Mouse (Mus musculus): ENCODE measurements around the gene Olfr6. TPM values are rescaled to one million over a fixed set of nuclear protein-coding genes. Genes with fewer than 3 reads are reported as not detected.
"Not testable (repeated sequence)": the region's sequence is repeated elsewhere in the genome, so short reads cannot be mapped to it uniquely, and the experiment has no call there.

The Olfr6 gene
- polyA plus RNA-seq, 1 experiment, result not detected

GRCm38 (mm10) chr7:106932119-106932518, 31.6 kb downstream of the Olfr6 start, which contains the start of gene Olfr709-ps1:
Olfr709-ps1 (minus strand) TSS chr7:106932219.
- no peak within 1 kb of the TSS for H3K4me3 ChIP-seq (ENCODE audit: control insufficient read depth, low read depth, low read length)
- no peaks in the 10 kb centered on the region for H3K4me1 ChIP-seq (ENCODE audit: control insufficient read depth, insufficient read depth, low read length)
- H3K36me3 ChIP-seq (ENCODE audit: control insufficient read depth, insufficient read depth, low read length), result no peaks in the 10 kb centered on the region
- no peaks in the 10 kb centered on the region for H3K27me3 ChIP-seq (ENCODE audit: control insufficient read depth, insufficient read depth, low read length)
- H3K27ac ChIP-seq (ENCODE audit: control insufficient read depth, insufficient read depth, low read depth, low read length), result no peak within 1 kb of the TSS
- no peak for TF ChIP-seq POLR2A (IDR thresholded peaks at IDR 0.05; ENCODE audit: control insufficient read depth, low read depth, low read length)
- TF ChIP-seq CTCF (IDR thresholded peaks at IDR 0.05; ENCODE audit: control insufficient read depth, insufficient read depth, insufficient replicate concordance, low read depth, low read length), result no peak

GRCm38 (mm10) chr7:106920961-106921360, 42.8 kb downstream of the Olfr6 start:
- not testable (repeated sequence) for H3K4me3 ChIP-seq (ENCODE audit: control insufficient read depth, low read depth, low read length); H3K27me3 ChIP-seq (ENCODE audit: control insufficient read depth, insufficient read depth, low read length); H3K36me3 ChIP-seq (ENCODE audit: control insufficient read depth, insufficient read depth, low read length); H3K4me1 ChIP-seq (ENCODE audit: control insufficient read depth, insufficient read depth, low read length); H3K27ac ChIP-seq (ENCODE audit: control insufficient read depth, insufficient read depth, low read depth, low read length)

- TF ChIP-seq CTCF (IDR thresholded peaks at IDR 0.05; ENCODE audit: control insufficient read depth, insufficient read depth, insufficient replicate concordance, low read depth, low read length), result no peak
- no peak for TF ChIP-seq POLR2A (IDR thresholded peaks at IDR 0.05; ENCODE audit: control insufficient read depth, low read depth, low read length)
- Histone ChIP-seq H3K27me3 (ENCODE audit: control insufficient read depth, insufficient read depth, low read length) (no peaks in the 10 kb centered on the region), H3K4me1 (ENCODE audit: control insufficient read depth, insufficient read depth, low read length) (no peaks in the 10 kb centered on the region), H3K27ac (ENCODE audit: control insufficient read depth, insufficient read depth, low read depth, low read length) (no peak within 1 kb of the TSS), H3K4me3 (ENCODE audit: control insufficient read depth, low read depth, low read length) (no peak within 1 kb of the TSS), H3K36me3 (ENCODE audit: control insufficient read depth, insufficient read depth, low read length) (no peaks in the 10 kb centered on the region)
Measured at GRCm38 (mm10) chr7:106907676-106908075, 56.1 kb downstream of the Olfr6 start, which contains the start of gene Olfr1532-ps1. Olfr1532-ps1 (plus strand) TSS chr7:106908001.

Other genes with a start within 250 kb of the Olfr6 start
- not detected in 2 replicates for gene Olfr695, start 247.5 kb downstream of the Olfr6 start, polyA plus RNA-seq (2012; rRNA removed)
- 2.0 and 2.3 TPM in 2 replicates for gene Olfr697, start 221.5 kb downstream of the Olfr6 start, polyA plus RNA-seq (2012; rRNA removed)
- gene Olfr698, start 208.5 kb downstream of the Olfr6 start, polyA plus RNA-seq (2012; rRNA removed), result 0.11 TPM in 1 of 2 replicates, not detected in the other
- 0.04 TPM in 1 of 2 replicates, not detected in the other for gene Olfr699, start 170.7 kb downstream of the Olfr6 start, polyA plus RNA-seq (2012; rRNA removed)
- gene Olfr700, start 155.1 kb downstream of the Olfr6 start, polyA plus RNA-seq (2012; rRNA removed), result 0.44 and 0.57 TPM in 2 replicates
- gene Olfr701, start 149.8 kb downstream of the Olfr6 start, polyA plus RNA-seq (2012; rRNA removed), result 20.7 and 29.8 TPM in 2 replicates
- not detected in 2 replicates for gene Olfr702, start 130.0 kb downstream of the Olfr6 start, polyA plus RNA-seq (2012; rRNA removed)
- gene Olfr703, start 120.6 kb downstream of the Olfr6 start, polyA plus RNA-seq (2012; rRNA removed), result 0.20 and 0.58 TPM in 2 replicates
- gene Olfr704, start 100.8 kb downstream of the Olfr6 start, polyA plus RNA-seq (2012; rRNA removed), result not detected in 2 replicates
- not detected in 2 replicates for gene Olfr705, start 87.0 kb downstream of the Olfr6 start, polyA plus RNA-seq (2012; rRNA removed)
- gene Olfr706, start 75.8 kb downstream of the Olfr6 start, polyA plus RNA-seq (2012; rRNA removed), result not detected in 2 replicates
- not detected in 2 replicates for gene Olfr707, start 62.7 kb downstream of the Olfr6 start, polyA plus RNA-seq (2012; rRNA removed)
- gene Olfr1532-ps1, start 55.9 kb downstream of the Olfr6 start, polyA plus RNA-seq (2012; rRNA removed), result not detected in 2 replicates
- gene Olfr709-ps1, start 31.7 kb downstream of the Olfr6 start, polyA plus RNA-seq (2012; rRNA removed), result not detected in 2 replicates
- gene Olfr710, start 15.6 kb downstream of the Olfr6 start, polyA plus RNA-seq (2012; rRNA removed), result not detected in 2 replicates
- not detected in 2 replicates for gene Olfr711, start 11.5 kb upstream of the Olfr6 start, polyA plus RNA-seq (2012; rRNA removed)
- 0.09 TPM in 1 of 2 replicates, not detected in the other for gene Olfr2, start 42.1 kb upstream of the Olfr6 start, polyA plus RNA-seq (2012; rRNA removed)
- gene Olfr713, start 67.2 kb upstream of the Olfr6 start, polyA plus RNA-seq (2012; rRNA removed), result not detected in 2 replicates
- not detected in 2 replicates for gene Olfr714, start 107.0 kb upstream of the Olfr6 start, polyA plus RNA-seq (2012; rRNA removed)
- gene Olfr17, start 129.3 kb upstream of the Olfr6 start, polyA plus RNA-seq (2012; rRNA removed), result not detected in 2 replicates
- not detected in 2 replicates for gene Olfr715b, start 146.4 kb upstream of the Olfr6 start, polyA plus RNA-seq (2012; rRNA removed)
- gene Olfr715, start 167.1 kb upstream of the Olfr6 start, polyA plus RNA-seq (2012; rRNA removed), result not detected in 2 replicates
- gene Olfr716, start 174.4 kb upstream of the Olfr6 start, polyA plus RNA-seq (2012; rRNA removed), result not detected in 2 replicates
- gene Nlrp14, start 203.1 kb upstream of the Olfr6 start, polyA plus RNA-seq (2012; rRNA removed), result 91.1 and 114 TPM in 2 replicates
- 49.0 and 67.1 TPM in 2 replicates for gene Rbmxl2, start 245.5 kb upstream of the Olfr6 start, polyA plus RNA-seq (2012; rRNA removed)

All from testis, adult 2 months (tissue).